Mouse (Mus musculus) layer of hippocampus, adult 18-20 months (tissue): ENCODE results near the gene Six4. TPM values are rescaled to one million over a fixed set of nuclear protein-coding genes. Genes with fewer than 3 reads are reported as not detected.
"Not testable (repeated sequence)": the region's sequence is repeated elsewhere in the genome, so short reads cannot be mapped to it uniquely, and the experiment has no call there.

Source experiments
- DNase-seq, 2 experiments: peaks; one replicate each; pipeline ENCODE4 v3.0.0; 2022; ENCODE audit warnings: low spot score in 2 of 2
- long read RNA-seq: library from polyadenylated mRNA; stranded (forward); transcript quantifications from one replicate; pipeline ENCODE4 v2.0.0, GENCODE M21; 2021
- total RNA-seq, 2 experiments: library from RNA; stranded (reverse); gene quantifications; 2 replicates each; pipeline ENCODE4 v1.2.3; 2021

Gene Six4
- total RNA-seq: 1 to 10 TPM; 1.7 to 2.1 TPM
- long read RNA-seq, full-length matches to known transcripts: 1 of 1 reads
- long read RNA-seq, partial matches to known transcripts: 0 of 1 reads
- long read RNA-seq, other reads (novel, unspliced or antisense): 0 of 1 reads

DNA sequence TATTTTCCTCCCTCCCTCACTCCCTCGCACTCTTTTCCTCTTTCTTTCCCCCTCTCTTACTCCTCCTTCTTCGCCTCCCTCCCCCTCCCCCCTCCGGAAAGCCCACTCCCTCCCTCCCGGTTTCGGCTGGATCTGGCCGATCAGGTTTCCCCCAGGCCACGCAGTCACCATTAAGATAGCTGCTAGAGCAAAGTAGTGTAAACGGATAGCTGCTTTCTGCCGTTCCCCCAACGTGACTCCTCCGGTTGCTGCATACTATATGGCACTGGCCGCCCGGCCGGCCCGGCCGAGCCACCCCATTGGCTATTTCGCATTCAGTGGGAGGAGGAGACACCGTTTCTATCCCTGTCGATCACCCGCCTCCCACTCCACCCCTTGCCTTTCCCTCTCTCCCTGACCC, at the start of gene Six4:
Six4 (minus strand) TSS at position 261 of the 400 bp plus-strand sequence.
- peak; percentile 40 to 46 for DNase-seq

DNA sequence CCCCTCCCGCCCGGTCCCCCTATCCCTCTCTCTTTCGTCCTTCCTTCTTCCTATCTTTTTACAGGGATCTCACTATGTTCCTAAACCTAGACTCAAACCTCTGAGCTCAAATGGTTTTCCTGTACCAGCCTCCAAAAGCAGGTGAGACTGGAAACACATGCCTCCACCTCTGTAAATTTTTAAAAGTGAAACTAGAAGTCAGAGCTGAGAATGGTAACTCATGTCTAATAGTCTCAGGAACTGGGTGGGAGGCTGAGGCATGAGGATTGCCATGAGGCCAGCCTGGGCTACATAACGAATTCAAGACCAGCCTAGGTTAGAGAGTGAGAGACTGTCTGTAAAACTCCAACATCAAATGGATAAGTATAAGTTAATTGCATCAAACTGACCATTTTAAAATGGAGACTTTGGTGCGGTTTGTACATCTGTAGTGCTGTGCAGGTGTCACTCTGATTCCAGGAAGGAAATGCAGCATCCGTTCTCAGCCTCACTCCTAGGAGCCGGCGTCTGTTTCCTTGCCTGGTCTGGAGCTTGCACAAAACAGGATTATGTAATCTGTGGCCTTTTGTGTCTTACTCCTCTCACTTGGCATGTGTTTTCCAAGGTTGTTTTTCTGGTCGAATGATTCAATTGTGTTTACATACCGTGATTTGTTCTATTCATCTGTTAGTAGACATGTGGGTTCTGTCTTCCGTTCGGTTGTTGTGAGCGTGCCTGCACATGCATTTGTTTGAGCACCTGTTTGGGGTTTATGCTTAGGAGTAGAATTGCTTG, 49.3 kb upstream of the Six4 start:
- peak in 1 of 2 experiments; percentile 36 for DNase-seq

DNA sequence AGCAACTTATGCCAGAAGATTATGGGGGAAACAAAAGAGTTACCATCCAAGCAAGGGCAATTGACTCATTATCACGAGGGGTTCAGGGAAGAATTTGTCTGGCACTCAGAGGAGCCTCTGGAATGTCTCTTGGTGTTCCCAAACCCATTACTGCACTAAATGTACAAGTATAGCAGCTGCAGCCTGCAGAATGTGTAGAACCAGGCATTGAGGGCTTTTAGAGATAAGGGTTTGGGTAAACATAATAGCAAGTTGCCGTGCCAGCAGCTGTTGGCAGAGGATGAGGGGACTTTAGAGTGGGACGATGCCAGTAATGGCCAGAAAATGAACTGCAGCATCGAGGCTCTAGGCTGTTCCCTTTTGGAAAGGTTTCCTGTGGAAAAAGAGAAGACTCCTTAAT, 47.1 kb upstream of the Six4 start:
- DNase-seq: peak in 1 of 2 experiments; percentile 12

DNA sequence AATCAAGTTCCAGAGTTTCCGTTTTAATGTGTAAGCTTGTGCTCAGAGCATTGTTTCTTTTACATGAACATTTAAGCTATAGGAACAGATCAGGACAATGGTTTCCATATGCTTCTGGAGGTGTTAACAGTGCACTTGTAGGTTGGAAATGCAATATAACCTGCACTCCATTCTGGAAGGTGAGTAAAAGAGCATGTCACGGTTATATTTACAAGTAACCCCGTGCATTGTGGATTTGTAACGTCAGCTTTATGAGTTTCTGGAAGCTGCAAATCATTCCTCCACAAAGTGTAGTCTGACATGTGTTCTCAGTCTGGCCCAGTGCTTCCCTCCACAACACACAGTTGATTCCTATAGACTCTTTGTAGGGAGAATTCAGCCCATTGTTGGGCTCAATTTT, 40.9 kb upstream of the Six4 start:
- DNase-seq: no peak

DNA sequence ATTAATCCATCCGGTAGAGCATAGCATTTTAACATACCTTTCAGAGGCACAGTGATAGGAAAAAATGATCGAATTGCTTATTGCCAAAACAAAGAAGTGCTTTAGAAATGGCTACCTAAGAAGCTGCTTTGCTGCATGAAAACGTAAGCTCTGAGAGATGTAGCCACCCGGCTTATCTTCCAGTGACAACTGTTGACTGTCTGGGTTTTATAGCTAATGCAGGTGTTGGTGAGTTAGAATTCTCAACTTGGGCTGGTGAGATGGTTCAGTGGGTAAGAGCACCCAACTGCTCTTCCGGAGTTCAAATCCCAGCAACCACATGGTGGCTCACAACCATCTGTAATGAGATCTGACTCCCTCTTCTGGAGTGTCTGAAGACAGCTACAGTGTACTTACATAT, 37.8 kb upstream of the Six4 start:
- not testable (repeated sequence) for DNase-seq

DNA sequence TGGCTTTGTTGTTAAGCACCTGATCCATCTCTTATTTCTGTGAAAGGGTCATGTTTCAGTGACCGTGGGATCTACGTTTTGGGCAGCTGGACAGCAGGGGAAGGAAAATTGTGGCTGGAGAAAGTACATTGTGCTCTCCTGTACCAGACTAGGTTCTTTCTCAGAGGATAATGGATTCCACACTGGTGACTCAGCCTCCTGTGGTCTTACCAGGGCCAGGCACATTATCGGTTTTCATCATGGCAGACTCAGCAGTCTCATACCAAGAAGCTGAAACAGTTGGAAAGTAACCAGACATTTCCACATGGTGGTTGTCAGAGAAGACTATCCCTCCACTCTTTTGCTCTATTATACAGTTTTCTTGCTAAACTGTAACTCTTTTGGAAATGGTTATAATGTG, 34.0 kb upstream of the Six4 start:
- no peak for DNase-seq

DNA sequence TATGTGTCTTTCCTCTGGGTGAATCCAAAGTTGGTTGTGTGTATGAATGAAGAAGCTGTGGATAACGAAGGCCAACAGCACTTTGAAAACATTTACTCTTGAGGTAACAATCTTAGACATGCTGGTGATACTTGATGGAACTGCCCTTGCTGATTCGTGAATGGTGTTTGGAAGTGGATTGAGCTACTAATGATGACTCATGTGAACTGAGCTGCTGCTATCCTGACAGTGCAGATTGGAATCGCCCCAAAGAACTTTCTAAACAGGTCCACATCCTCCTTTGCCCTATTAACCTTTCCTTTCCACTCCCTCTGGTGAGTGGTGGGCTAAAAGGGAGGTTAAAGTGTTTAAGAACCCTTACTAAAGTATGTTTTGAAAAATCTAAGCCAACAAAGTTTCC, 27.5 kb upstream of the Six4 start:
- DNase-seq: no peak

DNA sequence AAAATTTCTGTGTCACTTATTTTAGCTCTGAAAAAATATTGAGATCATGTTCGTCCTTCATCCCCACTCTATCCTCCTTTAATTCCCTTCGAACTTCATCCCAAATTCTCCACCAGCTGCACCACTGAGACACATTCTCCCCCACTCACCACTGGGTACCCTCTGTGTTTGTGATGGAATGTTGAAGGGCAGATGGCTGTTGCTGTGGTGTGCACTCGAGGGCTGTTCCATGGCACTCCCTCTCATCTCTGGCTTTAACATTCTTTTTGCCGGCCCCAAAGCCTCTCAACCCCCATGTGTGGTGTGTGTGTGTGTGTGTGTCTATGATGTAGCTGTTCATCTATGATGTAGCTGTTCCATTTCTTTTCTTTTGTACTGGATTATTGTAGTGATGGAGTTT, 12.0 kb upstream of the Six4 start:
- no peak for DNase-seq

DNA sequence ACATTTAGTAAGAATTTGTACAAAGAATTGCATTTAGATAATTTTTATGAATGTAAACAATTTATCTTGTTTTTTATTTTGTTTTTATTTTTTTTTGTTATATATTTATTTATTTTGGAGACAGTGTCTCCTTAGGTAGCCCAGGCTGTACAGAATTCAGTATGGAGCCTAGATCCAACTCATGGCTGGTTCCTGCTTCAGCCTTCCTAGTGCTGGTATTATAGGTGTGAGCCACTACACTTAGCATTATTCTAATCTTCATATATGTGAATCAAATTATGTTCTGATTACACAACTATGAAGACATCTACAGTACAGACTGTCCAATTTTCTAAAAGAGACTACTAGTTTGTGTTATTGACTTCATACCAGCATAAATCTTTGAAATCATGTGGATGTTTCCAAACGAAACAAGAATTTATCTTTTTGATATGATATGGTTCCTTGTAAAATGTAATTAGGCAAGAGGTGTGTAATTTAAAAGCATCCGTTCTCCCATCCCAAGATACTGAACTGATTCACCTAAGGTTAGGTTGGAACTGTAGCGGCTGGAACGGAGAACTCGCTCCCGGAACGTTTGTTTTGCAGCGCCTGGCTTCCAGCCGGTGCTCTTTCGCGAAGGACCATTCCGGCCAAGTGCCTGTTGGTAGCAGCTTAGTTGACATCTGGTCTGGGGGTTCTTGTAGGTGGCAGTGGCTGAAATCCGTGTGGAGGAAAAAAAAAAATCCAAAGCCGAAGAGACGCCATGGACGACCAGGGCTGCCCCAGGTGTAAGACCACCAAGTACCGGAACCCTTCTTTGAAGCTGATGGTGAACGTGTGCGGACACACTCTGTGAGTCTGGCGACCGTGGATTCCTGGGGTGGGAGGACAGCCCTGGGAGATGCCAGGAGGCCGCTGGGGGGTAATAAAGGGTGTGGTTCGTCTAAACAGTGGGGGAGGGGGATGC, 10.1 kb upstream of the Six4 start, which contains the start of gene Mnat1:
Mnat1 (plus strand) TSS at position 625 of the 949 bp plus-strand sequence.
- peak; percentile 70 to 85 for DNase-seq

DNA sequence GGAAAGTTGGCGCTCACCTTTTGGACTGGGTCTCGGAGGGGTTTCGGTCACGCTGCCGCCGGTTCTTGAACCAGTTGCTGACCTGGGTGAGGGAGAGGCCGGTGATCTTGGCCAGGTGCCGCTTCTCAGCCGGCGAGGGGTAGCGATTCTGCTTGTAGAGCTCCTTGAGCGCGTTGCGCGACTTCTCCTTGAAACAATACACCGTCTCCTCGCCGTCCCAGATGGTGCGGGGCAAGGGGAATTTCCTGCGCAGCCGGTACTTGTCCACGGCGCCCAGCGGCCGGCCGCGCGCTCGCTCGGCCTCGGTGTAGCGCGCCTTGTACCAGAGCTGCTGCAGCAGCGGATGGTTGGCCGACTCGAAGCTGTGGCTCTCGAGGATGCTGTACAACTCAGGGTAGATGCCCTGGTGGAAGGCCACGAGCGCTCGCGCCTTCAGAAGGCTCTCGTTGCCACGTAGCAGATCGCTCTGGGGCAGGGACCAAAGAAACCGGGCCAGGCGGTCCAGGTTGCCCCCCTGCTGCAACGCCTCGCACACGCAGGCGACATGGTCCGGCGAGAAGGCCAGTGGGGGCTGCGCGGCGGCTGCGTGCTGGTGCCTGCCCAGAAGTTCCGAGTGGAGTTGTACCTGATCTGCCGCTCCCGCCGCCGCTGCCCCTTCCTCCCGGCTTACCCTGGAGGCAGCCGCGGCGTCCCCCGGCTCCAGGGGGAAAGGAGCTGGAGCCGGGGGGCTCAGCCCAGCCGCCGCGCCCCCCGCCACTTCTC, 749 bp downstream of the Six4 start:
- peak in 1 of 2 experiments; percentile 35 for DNase-seq

DNA sequence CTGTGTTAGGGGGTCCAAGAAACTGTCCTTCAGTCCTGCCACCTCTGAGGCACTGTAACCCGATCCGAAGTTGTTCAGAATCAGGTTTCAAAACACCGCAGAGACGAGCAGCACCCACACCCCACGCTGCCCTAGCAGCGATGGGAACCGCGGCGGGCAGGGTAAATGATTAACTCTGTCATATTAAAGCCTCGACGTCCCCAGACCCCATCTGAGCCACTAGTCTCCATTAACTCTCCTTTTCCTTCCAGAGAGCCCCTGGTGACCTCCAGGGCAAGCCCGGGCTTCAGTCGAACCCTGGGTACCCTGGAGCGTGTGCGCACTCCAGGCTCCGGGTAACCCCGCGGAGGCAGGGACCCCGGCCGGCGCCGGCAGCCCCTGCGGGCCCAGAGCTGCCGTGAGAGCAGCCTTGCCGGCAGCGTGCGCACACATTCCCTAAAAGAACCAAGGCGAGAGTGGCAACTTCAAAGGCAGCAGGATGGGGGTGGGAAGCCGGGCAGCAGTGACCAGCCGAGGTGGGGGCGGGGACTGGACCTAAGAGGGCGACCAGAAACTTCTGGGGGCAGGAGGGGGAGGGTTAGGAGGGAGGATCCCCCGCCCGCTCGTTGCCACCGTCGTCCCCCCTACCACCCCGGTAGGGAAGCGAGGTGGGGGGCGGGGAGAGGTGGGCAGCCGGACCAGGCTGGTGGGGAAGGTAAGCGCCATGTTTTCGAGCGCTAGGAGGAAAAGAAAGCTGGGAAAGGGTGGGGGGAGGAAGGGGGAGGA, 1.5 kb downstream of the Six4 start:
- peak in 1 of 2 experiments; percentile 11 for DNase-seq

DNA sequence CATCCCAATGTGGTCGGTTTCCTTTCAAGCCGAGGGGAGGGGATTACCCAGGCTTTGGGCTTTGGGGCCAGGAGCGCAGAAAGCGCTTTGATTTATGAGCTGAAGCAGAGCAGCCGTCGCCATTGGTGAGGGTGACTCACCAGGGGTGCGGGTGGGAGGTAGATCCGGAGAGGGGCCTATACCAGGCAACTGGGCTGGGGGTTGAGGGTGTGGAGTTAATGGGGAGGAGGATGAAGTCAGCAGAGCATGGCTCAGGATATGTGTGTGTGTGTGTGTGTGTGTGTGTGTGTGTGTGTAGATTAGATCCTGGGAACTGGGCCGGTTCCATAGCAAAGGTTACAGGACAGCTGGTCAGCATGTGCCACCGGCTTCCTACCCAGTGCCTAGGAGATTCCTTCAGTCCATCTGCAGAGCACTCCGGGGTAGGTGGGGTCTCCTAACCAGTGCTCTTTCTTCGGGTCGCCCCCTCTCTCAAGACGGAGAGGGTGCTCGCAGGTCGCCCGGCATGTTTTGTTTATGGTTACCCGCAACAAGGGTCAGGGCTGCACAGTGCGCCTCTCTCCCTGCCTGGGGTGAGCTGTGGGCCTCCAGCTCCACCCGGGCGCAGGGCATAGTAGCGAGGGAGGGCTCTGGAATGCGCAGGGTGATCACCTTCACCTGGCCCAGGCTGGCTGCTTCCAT, 2.7 kb downstream of the Six4 start:
- DNase-seq: peak in 1 of 2 experiments; percentile 34

DNA sequence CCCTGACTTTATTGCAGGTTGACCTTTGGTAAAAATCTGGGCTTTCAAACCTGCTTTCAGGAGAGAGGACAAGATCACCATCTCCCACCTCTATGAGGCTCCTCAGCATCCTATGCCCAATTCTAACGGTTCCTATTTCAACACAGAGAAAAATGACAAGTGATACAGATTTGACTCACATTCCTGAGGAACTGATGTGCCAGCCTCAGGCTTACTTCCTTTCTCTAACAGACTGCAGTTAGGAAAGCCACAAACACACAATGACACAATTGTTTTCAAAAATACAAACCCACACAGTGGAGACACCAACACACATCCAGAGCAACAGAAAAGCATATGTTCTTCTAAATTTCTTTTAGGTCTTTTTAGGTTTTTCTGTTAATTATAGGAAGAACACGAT, 5.4 kb downstream of the Six4 start:
- no peak for DNase-seq

DNA sequence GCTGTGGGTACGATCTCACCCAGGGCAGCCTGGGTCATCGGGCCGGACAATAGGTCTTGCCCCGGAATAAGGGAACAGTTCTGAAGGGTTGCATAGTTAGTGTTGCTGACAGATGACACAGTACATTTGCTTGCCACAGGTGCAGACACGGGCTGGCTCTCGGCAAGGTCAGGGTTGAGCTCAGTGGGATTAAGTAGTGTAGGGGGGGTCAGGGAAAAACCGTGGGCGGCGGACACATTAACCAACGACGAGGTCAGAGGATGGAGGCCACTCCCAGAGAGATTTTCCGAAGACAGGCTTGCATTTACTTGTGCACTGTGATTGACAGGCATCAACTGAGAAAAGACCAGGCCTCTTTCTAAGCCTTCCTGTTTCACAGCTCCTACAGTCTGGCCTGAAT, 9.5 kb downstream of the Six4 start:
- no peak for DNase-seq

DNA sequence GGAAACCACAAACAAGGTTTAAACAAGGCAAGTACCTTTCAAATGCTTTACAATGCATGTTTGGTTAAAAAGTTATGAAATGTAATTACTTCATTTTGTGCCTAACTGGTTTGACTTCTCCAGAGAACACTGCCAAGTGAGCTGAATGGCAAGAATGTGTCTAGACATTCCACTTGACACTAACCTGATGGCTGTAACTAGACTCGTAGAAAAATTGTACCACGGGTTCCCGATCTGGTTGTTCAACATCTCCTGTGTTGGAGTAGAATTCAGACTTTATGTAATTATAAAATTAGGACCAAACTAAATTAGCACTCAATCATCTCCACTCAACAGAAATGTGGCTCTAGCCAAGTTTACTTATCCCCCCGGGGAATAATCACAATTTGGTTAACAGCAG, 14.7 kb downstream of the Six4 start:
- DNase-seq: no peak

DNA sequence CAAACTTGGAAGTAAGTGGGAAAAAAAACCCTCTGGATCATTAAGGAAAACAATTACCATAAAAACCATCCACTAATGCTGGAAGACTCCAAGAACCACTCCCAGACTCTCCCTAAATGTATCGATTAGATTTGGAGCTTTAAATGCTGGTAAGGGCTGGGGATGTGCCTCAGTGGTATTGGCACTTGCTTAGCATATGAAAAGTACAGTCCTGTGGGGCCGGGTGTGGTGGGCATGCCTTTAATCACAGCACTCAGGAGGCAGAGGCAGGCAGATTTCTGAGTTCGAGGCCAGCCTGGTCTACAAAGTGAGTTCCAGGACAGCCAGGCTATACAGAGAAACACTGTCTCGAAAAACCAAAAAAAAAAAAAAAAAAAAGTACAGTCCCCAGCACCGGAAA, 17.1 kb downstream of the Six4 start:
- not testable (repeated sequence) for DNase-seq

DNA sequence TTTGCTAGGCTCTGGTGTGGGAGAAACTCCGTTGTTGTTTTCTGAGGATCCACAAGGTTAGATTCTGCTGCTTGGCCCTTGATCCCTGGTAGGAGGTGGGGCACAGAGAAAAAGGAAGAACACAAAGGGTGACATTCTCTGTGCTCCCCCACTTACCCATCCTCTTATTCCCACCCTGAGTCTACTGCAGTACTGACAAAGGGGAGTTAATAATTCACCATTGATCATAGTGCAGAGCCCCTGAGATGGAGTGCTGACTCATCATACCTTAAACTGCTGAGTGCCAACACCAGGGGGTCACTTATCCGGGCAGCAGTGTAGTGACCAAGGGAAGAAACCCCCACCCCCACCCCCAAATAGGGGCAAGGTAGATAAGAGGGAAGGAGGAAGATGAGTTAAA, 18.7 kb downstream of the Six4 start:
- DNase-seq: no peak

DNA sequence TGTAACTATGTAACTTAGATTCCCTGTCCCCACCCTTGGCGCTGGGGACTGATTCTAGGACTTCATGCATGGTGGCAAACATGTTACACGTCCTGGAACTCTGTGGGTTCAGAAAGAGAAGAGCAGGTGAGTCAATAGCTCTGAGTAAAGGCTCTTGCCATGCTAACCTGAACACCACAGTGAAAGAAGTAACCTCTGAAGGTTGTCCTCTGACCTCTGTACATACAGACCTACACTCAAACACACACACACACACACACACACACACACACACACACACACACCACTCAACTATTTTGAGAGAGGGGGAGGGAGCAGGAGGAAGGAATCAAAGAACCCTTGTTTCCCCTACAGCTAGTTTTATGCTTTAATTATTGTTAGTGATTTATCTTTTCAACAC, 19.1 kb downstream of the Six4 start:
- no peak for DNase-seq

DNA sequence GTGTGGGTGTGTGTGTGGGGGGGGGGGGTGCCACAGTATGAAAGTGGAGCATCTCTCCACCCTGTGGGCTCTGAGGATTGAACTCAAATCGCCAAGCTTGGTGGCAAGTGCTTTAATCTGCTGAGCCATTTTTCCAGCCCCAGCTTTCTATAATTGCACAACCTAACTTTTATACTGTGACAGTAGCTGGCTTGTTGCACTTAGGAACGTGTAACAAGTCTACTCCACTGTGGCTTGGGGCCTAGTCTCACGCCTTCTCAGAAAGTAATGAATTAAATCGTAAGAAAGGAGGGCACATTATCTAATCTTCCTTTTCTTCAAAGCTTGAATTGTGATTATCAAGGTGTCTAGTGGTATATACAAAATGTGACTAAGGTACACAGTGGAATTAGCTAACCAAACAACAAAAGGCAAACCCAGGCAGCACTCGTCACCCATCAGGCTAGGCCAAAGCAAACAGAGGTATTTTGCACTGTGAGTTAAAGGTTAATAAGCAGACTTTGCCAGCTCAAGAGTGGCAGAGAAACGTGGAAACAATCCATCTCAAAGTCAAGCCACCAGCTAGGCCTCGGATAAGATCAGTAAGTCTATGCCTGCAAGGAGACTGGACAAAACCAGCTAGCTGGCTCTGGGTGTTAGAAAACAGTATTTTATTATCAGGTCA, 22.5 kb downstream of the Six4 start:
- no peak for DNase-seq
